Mouse (Mus musculus): Measurements from ENCODE around the gene Lfng.

Lfng gene

GRCm38 (mm10) chr5:140607001-140607835 lies at the start of gene Lfng:
Lfng (plus strand) TSS chr5:140607320.
- peak; percentile 63 for DNase-seq (ENCODE audit: low read depth, low spot score)

DNA sequence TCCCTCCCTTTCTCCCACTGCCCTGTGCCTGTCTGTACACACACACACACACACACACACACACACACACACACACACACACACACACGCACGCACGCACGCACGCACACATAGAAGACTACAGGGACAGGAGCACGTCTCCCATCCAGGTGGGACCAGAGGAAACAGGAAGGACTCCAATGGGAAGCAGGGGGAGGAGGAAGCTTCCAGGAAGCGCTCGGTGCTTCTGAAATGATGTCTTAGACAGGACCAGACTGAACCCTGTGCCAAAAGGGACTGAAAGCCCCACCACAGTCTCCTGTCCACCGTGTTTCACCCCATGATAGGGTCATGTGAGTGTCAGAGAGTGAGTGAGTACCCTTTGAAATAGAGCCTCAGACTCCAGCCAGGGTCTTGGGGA lies 44.5 kb upstream of the Lfng start:
- DNase-seq (ENCODE audit: low read depth, low spot score): no peak

DNA sequence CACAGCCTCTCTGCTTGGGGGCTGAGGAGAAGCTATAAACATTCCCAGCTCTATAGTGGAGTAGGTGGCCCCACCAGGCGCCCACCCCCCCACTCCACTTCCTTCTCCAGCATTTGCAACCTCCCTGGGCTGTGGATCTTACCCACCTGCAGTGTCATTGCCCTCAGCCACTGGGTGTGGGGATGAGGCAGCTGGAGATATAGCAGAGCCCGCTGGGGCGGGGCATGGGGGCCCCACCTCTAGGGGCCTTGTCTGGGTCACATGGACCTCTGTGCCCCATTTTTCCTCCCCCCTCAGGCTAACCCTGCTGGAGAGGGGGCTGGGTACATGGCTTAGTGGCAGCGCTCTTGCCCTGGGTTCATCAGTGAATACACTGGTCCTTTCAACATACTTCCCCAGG lies 42.2 kb upstream of the Lfng start, which contains the start of gene Grifin:
Gene Grifin, minus strand, starts transcription at position 176 of the 400 bp plus-strand sequence.
- no peak for DNase-seq (ENCODE audit: low read depth, low spot score)

- no peak for DNase-seq (ENCODE audit: low read depth, low spot score)
Observed at GRCm38 (mm10) chr5:140565451-140565850, 41.7 kb upstream of the Lfng start.

- DNase-seq (ENCODE audit: low read depth, low spot score): peak; percentile 20
Observed at GRCm38 (mm10) chr5:140565856-140566255, 41.3 kb upstream of the Lfng start.

GRCm38 (mm10) chr5:140566271-140566670 lies 40.8 kb upstream of the Lfng start:
- DNase-seq (ENCODE audit: low read depth, low spot score): no peak

GRCm38 (mm10) chr5:140567321-140567720 lies 39.8 kb upstream of the Lfng start:
- DNase-seq (ENCODE audit: low read depth, low spot score): peak; percentile 20

DNA sequence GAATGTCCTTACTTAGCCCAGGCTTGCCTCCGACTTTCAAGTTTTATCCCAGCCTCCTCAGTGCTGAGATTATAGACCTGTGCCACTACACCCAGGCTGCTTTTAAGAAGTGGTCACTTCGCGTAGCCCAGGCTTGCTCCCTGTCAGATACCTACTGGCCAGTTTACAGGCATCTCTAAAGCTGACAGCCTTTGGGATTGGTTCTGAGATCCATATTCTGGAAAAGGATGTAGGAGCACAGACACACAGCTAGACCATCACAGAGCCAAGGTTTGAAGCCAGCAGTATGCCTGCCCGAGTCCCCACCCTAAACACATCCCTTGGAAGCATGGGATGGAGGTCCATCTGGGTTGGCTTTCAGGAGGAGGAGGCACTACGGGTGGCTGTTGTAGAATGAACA lies 39.4 kb upstream of the Lfng start:
- DNase-seq (ENCODE audit: low read depth, low spot score): no peak

DNA sequence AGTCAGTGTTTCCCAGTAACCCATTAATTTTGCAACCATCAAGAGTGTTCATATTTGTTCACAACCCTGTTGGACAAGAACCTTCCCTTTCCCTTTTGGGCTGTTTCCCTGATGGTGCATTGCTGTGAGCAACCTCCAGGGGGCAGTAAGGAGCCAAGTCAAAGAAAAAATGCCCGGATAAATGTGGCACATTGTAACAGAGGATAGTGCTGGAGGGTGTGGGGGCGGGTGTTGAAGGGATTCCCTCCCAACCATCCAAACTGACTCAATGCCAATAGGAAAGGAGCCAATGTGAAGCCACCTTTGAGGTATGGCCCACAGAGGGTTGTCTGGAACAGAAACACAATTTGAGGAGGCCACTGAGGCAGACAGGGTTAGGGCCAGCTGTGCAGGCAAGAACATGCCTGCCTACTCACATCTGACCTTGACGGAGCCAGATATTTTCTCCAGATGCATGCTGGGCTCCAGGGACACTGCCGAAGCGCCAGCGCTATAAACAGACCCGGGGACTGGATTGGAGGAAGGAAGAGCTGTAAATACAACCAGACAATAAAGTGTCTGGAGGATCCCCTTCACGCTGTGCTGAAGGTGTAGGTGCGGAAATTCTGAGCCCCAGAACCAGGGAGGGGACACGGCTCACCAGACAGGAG lies 38.7 kb upstream of the Lfng start:
- peak; percentile 68 for DNase-seq (ENCODE audit: low read depth, low spot score)

- no peak for DNase-seq (ENCODE audit: low read depth, low spot score)
Observed at GRCm38 (mm10) chr5:140569032-140569595, 38.0 kb upstream of the Lfng start.

DNA sequence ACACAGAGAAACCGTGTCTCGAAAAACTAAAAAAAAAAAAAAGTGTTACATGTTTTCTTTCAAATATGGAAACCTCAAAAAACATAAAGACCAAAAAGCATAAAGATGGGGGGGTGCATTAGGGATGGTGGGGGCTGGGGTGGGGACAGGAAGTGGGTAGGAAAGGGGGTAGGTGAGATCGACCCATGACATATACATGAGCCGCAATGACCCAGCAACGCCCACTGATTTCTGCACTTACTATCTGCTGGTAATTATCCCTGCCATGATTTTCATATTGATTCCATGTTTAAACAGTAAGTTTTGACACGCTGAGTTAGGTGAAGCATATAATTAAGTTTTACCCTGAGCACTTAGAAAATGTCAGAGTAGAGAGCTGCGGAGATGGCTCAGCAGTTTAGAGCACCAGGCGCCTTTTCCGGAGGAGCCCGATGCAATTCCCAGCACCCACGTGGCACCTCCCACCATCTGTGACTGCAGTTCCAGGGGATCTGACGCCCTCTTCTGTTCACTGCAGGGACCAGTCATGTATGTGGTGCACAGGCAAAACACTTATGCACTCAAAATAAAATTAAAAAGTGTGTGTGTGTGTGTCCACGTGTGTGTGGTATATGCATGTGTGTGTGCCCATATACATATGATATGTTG lies 36.8 kb upstream of the Lfng start:
- peak; percentile 71 for DNase-seq (ENCODE audit: low read depth, low spot score)

- DNase-seq (ENCODE audit: low read depth, low spot score): no peak
Observed at GRCm38 (mm10) chr5:140571201-140571600, 35.9 kb upstream of the Lfng start.

DNA sequence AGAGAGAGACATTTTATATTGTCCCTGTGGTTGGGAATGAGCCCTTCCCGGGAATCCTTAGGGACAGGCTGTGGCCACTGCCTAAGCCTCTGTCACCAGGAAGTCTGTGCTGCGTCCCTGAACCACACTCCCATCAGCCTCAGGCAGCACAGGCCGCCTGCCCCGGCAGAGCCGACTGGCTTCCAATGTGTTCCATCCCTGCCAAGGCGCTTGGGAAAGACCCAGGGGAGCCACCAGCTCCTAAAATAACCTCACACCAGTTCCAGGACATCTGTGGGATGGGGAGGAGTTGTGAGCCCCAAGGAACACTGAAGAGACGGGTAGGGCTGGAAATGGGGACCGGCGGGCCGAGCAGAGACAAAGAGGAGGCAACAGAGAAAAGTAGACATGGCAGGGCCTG lies 35.4 kb upstream of the Lfng start:
- DNase-seq (ENCODE audit: low read depth, low spot score): peak; percentile 45

DNA sequence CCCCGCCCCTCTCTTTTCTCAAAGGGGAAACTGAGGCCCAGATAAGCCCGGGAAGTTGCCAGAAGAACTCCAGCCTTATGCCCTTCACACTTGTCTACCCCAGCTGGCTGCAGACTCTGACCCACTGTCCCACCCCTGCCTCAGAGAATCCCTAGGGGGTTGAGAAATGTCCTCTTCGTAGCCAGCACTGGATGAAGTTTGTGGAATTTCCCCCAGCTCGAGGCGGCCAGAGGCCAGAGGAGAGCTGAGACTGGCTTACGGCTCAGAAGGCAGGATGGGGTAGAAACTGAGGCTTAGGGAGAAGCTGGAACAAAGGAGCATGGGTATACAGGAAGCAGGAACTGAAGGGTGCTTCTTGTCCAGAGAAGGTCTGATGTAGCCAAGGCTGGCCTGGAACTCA lies 34.5 kb upstream of the Lfng start:
- no peak for DNase-seq (ENCODE audit: low read depth, low spot score)

GRCm38 (mm10) chr5:140575381-140575866 lies 31.7 kb upstream of the Lfng start:
- no peak for DNase-seq (ENCODE audit: low read depth, low spot score)

- DNase-seq (ENCODE audit: low read depth, low spot score): no peak
Observed at GRCm38 (mm10) chr5:140579221-140579620, 27.9 kb upstream of the Lfng start.

- DNase-seq (ENCODE audit: low read depth, low spot score): no peak
Observed at GRCm38 (mm10) chr5:140579771-140580170, 27.3 kb upstream of the Lfng start.

DNA sequence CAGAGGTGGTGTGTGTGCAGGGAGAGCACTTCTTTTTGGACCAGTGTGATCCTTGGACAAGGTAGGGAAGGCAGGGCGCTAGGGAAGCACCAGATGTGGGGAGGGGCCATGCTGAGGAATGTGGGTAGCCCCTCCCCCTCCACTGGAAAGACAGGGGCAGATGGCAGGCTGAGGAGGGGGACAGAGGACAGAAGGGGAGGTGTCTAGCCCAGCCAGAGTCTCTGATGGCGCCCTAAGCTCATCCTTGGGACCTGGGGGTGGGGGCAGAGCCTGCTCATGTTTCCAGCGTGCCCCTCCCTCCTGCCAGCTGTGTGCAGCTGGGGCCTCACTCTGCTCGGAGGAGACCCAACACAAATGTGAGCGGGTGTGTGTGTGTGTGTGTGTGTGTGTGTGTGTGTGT lies 25.6 kb upstream of the Lfng start:
- DNase-seq (ENCODE audit: low read depth, low spot score): no peak

DNA sequence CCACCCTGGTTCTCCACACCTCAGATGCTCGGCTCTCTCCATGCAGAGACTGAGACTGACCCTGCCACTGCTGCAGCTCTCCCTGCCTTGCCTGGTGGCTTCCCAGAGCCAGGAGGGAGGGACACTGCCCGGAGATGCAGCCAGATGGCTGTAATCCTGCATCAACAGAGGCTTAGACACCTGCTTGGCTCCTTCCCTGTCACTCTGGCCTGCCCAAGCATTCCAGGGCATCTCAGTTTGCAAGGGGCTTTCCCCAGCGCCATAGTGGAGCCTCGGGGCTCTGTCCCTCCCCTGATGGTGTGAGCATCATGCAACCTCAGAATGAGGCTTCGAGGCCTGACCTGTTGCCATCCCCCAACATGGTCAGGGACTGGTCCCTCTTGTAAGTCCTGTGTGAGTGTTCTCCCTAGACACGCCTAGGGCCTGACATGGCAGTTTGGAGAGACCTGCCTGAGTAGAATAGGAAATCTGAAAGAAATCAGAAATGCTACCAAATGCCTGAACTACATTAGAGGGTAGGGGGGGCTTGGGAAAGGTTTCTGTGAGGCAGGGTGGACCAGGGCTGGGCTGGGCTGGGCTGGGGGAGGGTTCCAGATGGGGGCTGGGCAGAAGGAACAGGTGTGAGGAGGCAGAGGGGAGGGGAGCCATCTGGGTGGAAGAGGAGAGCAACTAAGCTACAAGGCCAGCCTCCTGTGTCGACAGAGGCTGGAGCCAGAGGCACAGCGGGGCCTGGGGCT lies 24.0 kb upstream of the Lfng start:
- no peak for DNase-seq (ENCODE audit: low read depth, low spot score)

DNA sequence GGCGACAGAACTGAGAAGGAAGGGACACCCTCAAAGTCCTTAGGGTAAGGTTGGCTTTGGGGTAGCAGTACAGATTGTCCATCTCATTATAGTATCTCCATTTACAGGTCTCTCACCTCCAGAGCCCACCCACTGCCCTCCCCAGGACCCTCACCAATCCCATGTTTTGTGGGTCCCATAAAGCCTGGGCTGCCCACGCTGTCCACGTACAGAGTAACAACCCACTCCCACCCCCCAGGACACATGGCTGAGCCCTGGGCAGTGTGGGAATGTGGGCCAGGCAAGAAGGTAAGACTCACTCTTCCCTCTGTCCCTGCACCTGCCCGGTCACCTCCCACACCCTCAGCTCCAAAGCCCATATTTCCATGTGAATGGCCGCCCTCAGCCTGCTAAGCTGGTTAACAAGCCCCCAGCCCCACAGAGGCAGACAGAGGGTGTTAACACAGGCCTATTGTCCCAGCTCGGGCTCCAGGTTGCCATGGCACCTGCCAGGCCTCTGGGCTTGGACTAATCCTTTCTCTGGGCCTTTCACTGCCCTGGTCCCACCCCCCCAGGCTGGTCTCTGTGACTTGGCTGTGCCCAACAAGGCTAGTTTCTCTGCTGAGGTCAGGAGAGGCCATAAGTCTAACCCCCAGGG lies 23.3 kb upstream of the Lfng start:
- no peak for DNase-seq (ENCODE audit: low read depth, low spot score)
